Mouse (Mus musculus) hindbrain, embryonic 11.5 days (tissue): ENCODE measurements around the gene Hsf2bp. TPM values are rescaled to one million over a fixed set of nuclear protein-coding genes. Genes with fewer than 3 reads are reported as not detected.

ENCODE experiments used
- ATAC-seq: fragments of 200-750 bp; cut with Nextera tagmentation; 2 replicates; pipeline ENCODE4 v1.8.0; 2017; ENCODE audit warnings: mild to moderate bottlenecking, moderate TSS enrichment, moderate library complexity; ENCODE audit not compliant: low FRiP score
- DNase-seq: peaks from one replicate; pipeline ENCODE4 v3.0.0-alpha.2; 2015; ENCODE audit warnings: low spot score
- H3K27ac ChIP-seq: fragments of 300-500 bp; sonication (generic); 2 replicates; pipeline ENCODE4 v1.5.1; 2014; ENCODE audit warnings: mild to moderate bottlenecking, low read depth, low read length
- H3K27me3 ChIP-seq: fragments of 300-500 bp; sonication (generic); 2 replicates; pipeline ENCODE4 v1.6.1; 2014; ENCODE audit warnings: mild to moderate bottlenecking, low read length, moderate library complexity, mixed read lengths; ENCODE audit not compliant: control insufficient read depth, insufficient read depth
- H3K36me3 ChIP-seq: fragments of 300-500 bp; sonication (generic); 2 replicates; pipeline ENCODE4 v1.6.1; 2014; ENCODE audit warnings: mild to moderate bottlenecking, low read length, moderate library complexity, mixed read lengths; ENCODE audit not compliant: control insufficient read depth, insufficient read depth
- H3K4me1 ChIP-seq: fragments of 300-500 bp; sonication (generic); replicated peaks from 2 replicates; pipeline ENCODE4 v1.6.1; 2014; ENCODE audit warnings: low read length, mixed read lengths; ENCODE audit not compliant: control insufficient read depth, insufficient read depth
- H3K4me2 ChIP-seq: fragments of 300-500 bp; sonication (generic); replicated peaks from 2 replicates; pipeline ENCODE4 v1.6.1; 2014; ENCODE audit warnings: mild to moderate bottlenecking, low read depth, low read length
- H3K4me3 ChIP-seq: fragments of 300-500 bp; sonication (generic); 2 replicates; pipeline ENCODE4 v1.5.1; 2014; ENCODE audit warnings: low read depth, low read length
- H3K9ac ChIP-seq: fragments of 300-500 bp; sonication (generic); 2 replicates; pipeline ENCODE4 v1.6.1; 2014; ENCODE audit warnings: low read depth, low read length
- H3K9me3 ChIP-seq: fragments of 300-500 bp; sonication (generic); 2 replicates; pipeline ENCODE4 v1.6.1; 2016; ENCODE audit warnings: low read length; ENCODE audit not compliant: control insufficient read depth
- WGBS: fragments of 180-500 bp; shearing (Covaris S2); extraction: QIAGEN DNeasy Blood & Tissue Kit; methylation state at CpG from one replicate; pipeline ENCODE4 v1.1.7; 2014; 5-methylcytosine and 5-hydroxymethylcytosine counted together
- polyA plus RNA-seq: library from polyadenylated mRNA; unstranded; fragments of >200 nt; fragmentation: Nextera tagmentation; extraction: Ambion mirVana; gene quantifications from 2 replicates; pipeline ENCODE4 v1.2.1, GENCODE M21; 2014

Gene Hsf2bp
- polyA plus RNA-seq, 1 experiment from 2014 or later: 0.57 TPM

GRCm38 (mm10) chr17:31967311-31967710, 68.8 kb downstream of the Hsf2bp start:
- H3K27me3 ChIP-seq: no peaks in the 10 kb centered on the region
- ATAC-seq (no peak), DNase-seq (no peak)
- no peak overlapping the region for H3K27ac ChIP-seq
- no peaks in the 10 kb centered on the region for H3K9me3 ChIP-seq
- no peak overlapping the region for H3K4me2 ChIP-seq
- no peak overlapping the region for H3K9ac ChIP-seq
- no peaks in the 10 kb centered on the region for H3K36me3 ChIP-seq
- H3K4me3 ChIP-seq: no peak overlapping the region
- WGBS: 83% methylated on average over 4 of the region's 4 CpGs
- no peaks in the 10 kb centered on the region for H3K4me1 ChIP-seq

GRCm38 (mm10) chr17:31966566-31966965, 69.6 kb downstream of the Hsf2bp start:
- H3K36me3 ChIP-seq: no peaks in the 10 kb centered on the region
- DNase-seq (no peak), ATAC-seq (no peak)
- no peak overlapping the region for H3K27ac ChIP-seq
- H3K9me3 ChIP-seq: no peaks in the 10 kb centered on the region
- 93% methylated on average over 1 of the region's 1 CpGs for WGBS
- H3K9ac ChIP-seq: no peak overlapping the region
- no peaks in the 10 kb centered on the region for H3K27me3 ChIP-seq
- H3K4me1 ChIP-seq: no peaks in the 10 kb centered on the region
- H3K4me3 ChIP-seq: no peak overlapping the region
- H3K4me2 ChIP-seq: no peak overlapping the region

GRCm38 (mm10) chr17:31965623-31966022, 70.5 kb downstream of the Hsf2bp start:
- DNase-seq (peak; percentile 27), ATAC-seq (no peak)
- H3K4me1 ChIP-seq: no peaks in the 10 kb centered on the region
- no peak overlapping the region for H3K4me3 ChIP-seq
- H3K4me2 ChIP-seq: no peak overlapping the region
- no peaks in the 10 kb centered on the region for H3K36me3 ChIP-seq
- no peak overlapping the region for H3K9ac ChIP-seq
- 34% methylated on average over 2 of the region's 2 CpGs for WGBS
- no peak overlapping the region for H3K27ac ChIP-seq
- H3K27me3 ChIP-seq: no peaks in the 10 kb centered on the region
- H3K9me3 ChIP-seq: no peaks in the 10 kb centered on the region

- H3K4me1 ChIP-seq: no peaks in the 10 kb centered on the region
- DNase-seq: no peak
- no peaks in the 10 kb centered on the region for H3K36me3 ChIP-seq
- no peaks in the 10 kb centered on the region for H3K27me3 ChIP-seq
- H3K4me3 ChIP-seq: no peak overlapping the region
- H3K9ac ChIP-seq: no peak overlapping the region
- no peak overlapping the region for H3K27ac ChIP-seq
- H3K9me3 ChIP-seq: no peaks in the 10 kb centered on the region
- WGBS: 76% methylated on average over 4 of the region's 4 CpGs
- peak; percentile 53; the same call in 1 of the 2 replicates for ATAC-seq
- no peak overlapping the region for H3K4me2 ChIP-seq
Measured at GRCm38 (mm10) chr17:31962930-31963329, 73.2 kb downstream of the Hsf2bp start.

- Histone ChIP-seq H3K9me3 (no peaks in the 10 kb centered on the region), H3K27me3 (no peaks in the 10 kb centered on the region), H3K4me1 (no peaks in the 10 kb centered on the region), H3K36me3 (no peaks in the 10 kb centered on the region), H3K4me2 (no peak overlapping the region), H3K9ac (no peak overlapping the region), H3K27ac (no peak overlapping the region), H3K4me3 (no peak overlapping the region)
- ATAC-seq: no peak
- 91% methylated on average over 5 of the region's 5 CpGs for WGBS
- DNase-seq: no peak
Measured at GRCm38 (mm10) chr17:31962281-31962680, 73.9 kb downstream of the Hsf2bp start.

- WGBS: 90% methylated on average over 9 of the region's 9 CpGs
- no peaks in the 10 kb centered on the region for H3K36me3 ChIP-seq
- no peak for DNase-seq
- no peak overlapping the region for H3K4me3 ChIP-seq
- H3K4me2 ChIP-seq: no peak overlapping the region
- H3K27me3 ChIP-seq: no peaks in the 10 kb centered on the region
- no peak overlapping the region for H3K27ac ChIP-seq
- no peaks in the 10 kb centered on the region for H3K4me1 ChIP-seq
- no peak overlapping the region for H3K9ac ChIP-seq
- no peaks in the 10 kb centered on the region for H3K9me3 ChIP-seq
- no peak for ATAC-seq
Measured at GRCm38 (mm10) chr17:31954551-31955140, 81.5 kb downstream of the Hsf2bp start.

GRCm38 (mm10) chr17:31949076-31949475, 87.1 kb downstream of the Hsf2bp start:
- Histone ChIP-seq H3K9me3 (no peaks in the 10 kb centered on the region), H3K4me1 (no peaks in the 10 kb centered on the region), H3K36me3 (no peaks in the 10 kb centered on the region), H3K4me3 (no peak overlapping the region), H3K27ac (no peak overlapping the region), H3K9ac (no peak overlapping the region), H3K27me3 (no peaks in the 10 kb centered on the region), H3K4me2 (no peak overlapping the region)
- DNase-seq (no peak), ATAC-seq (no peak)
- WGBS: 75% methylated on average over 1 of the region's 1 CpGs

- H3K4me1 ChIP-seq: no peaks in the 10 kb centered on the region
Measured at GRCm38 (mm10) chr17:31946436-31946835, 89.7 kb downstream of the Hsf2bp start.

GRCm38 (mm10) chr17:31943881-31944539, 92.1 kb downstream of the Hsf2bp start:
- Histone ChIP-seq H3K27ac (no peak overlapping the region), H3K9me3 (no peaks in the 10 kb centered on the region), H3K4me3 (no peak overlapping the region), H3K4me1 (no peaks in the 10 kb centered on the region), H3K36me3 (no peaks in the 10 kb centered on the region), H3K9ac (no peak overlapping the region), H3K4me2 (no peak overlapping the region), H3K27me3 (no peaks in the 10 kb centered on the region)
- WGBS: 75% methylated on average over 10 of the region's 10 CpGs
- DNase-seq (no peak), ATAC-seq (no peak)

More at GRCm38 (mm10) chr17:31946436-31946835, 89.7 kb downstream of the Hsf2bp start:
- H3K4me2 ChIP-seq: no peak overlapping the region
- H3K9me3 ChIP-seq: no peaks in the 10 kb centered on the region
- DNase-seq: no peak
- no peak overlapping the region for H3K9ac ChIP-seq
- no peak for ATAC-seq
- no peak overlapping the region for H3K4me3 ChIP-seq
- no peak overlapping the region for H3K27ac ChIP-seq
- H3K36me3 ChIP-seq: no peaks in the 10 kb centered on the region
- H3K27me3 ChIP-seq: no peaks in the 10 kb centered on the region
- WGBS: 93% methylated on average over 9 of the region's 9 CpGs
